Mouse (Mus musculus): ENCODE results near the gene Ccdc159. TPM values are rescaled to one million over a fixed set of nuclear protein-coding genes. Genes with fewer than 3 reads are reported as not detected.

The Ccdc159 gene
- polyA plus RNA-seq, 1 experiment: not detected

- TF ChIP-seq POLR2A (IDR thresholded peaks at IDR 0.05; ENCODE audit: borderline replicate concordance, control insufficient read depth, low read depth, low read length) (no peak), CTCF (IDR thresholded peaks at IDR 0.05; ENCODE audit: control insufficient read depth, insufficient read depth, low read length) (no peak)
- H3K4me3 ChIP-seq (replicated peaks; ENCODE audit: control insufficient read depth, low read depth, low read length): no peak overlapping the region
- no peaks in the 10 kb centered on the region for H3K4me1 ChIP-seq (ENCODE audit: control insufficient read depth, insufficient read depth, low read length)
- 81% methylated on average over 10 of the region's 10 CpGs for WGBS
- H3K27ac ChIP-seq (ENCODE audit: control insufficient read depth, insufficient read depth, low read depth, low read length, poor library complexity): no peak overlapping the region
Measured at GRCm38 (mm10) chr9:21976626-21977175, 49.4 kb downstream of the Ccdc159 start.

- no peak overlapping the region for H3K4me3 ChIP-seq (replicated peaks; ENCODE audit: control insufficient read depth, low read depth, low read length)
- WGBS: 66% methylated on average over 5 of the region's 5 CpGs
- TF ChIP-seq CTCF (IDR thresholded peaks at IDR 0.05; ENCODE audit: control insufficient read depth, insufficient read depth, low read length) (no peak), POLR2A (IDR thresholded peaks at IDR 0.05; ENCODE audit: borderline replicate concordance, control insufficient read depth, low read depth, low read length) (no peak)
Measured at GRCm38 (mm10) chr9:21977331-21977730, 50.1 kb downstream of the Ccdc159 start.

GRCm38 (mm10) chr9:21977972-21978371, 50.7 kb downstream of the Ccdc159 start:
- H3K4me3 ChIP-seq (replicated peaks; ENCODE audit: control insufficient read depth, low read depth, low read length): no peak overlapping the region
- TF ChIP-seq CTCF (IDR thresholded peaks at IDR 0.05; ENCODE audit: control insufficient read depth, insufficient read depth, low read length) (peak; percentile 75), POLR2A (IDR thresholded peaks at IDR 0.05; ENCODE audit: borderline replicate concordance, control insufficient read depth, low read depth, low read length) (no peak)
- no peaks in the 10 kb centered on the region for H3K4me1 ChIP-seq (ENCODE audit: control insufficient read depth, insufficient read depth, low read length)
- H3K27ac ChIP-seq (ENCODE audit: control insufficient read depth, insufficient read depth, low read depth, low read length, poor library complexity): no peak overlapping the region
- WGBS: 31% methylated on average over 2 of the region's 2 CpGs

More at GRCm38 (mm10) chr9:21977331-21977730, 50.1 kb downstream of the Ccdc159 start:
- no peaks in the 10 kb centered on the region for H3K4me1 ChIP-seq (ENCODE audit: control insufficient read depth, insufficient read depth, low read length)
- H3K27ac ChIP-seq (ENCODE audit: control insufficient read depth, insufficient read depth, low read depth, low read length, poor library complexity): no peak overlapping the region

GRCm38 (mm10) chr9:21978398-21979128, 51.3 kb downstream of the Ccdc159 start:
- 86% methylated on average over 4 of the region's 4 CpGs for WGBS
- no peak overlapping the region for H3K27ac ChIP-seq (ENCODE audit: control insufficient read depth, insufficient read depth, low read depth, low read length, poor library complexity)
- TF ChIP-seq POLR2A (IDR thresholded peaks at IDR 0.05; ENCODE audit: borderline replicate concordance, control insufficient read depth, low read depth, low read length) (no peak), CTCF (IDR thresholded peaks at IDR 0.05; ENCODE audit: control insufficient read depth, insufficient read depth, low read length) (no peak)
- H3K4me3 ChIP-seq (replicated peaks; ENCODE audit: control insufficient read depth, low read depth, low read length): no peak overlapping the region
- H3K4me1 ChIP-seq (ENCODE audit: control insufficient read depth, insufficient read depth, low read length): no peaks in the 10 kb centered on the region

GRCm38 (mm10) chr9:21983911-21984310, 56.6 kb downstream of the Ccdc159 start:
- no peak for TF ChIP-seq POLR2A (IDR thresholded peaks at IDR 0.05; ENCODE audit: borderline replicate concordance, control insufficient read depth, low read depth, low read length)
- TF ChIP-seq CTCF (IDR thresholded peaks at IDR 0.05; ENCODE audit: control insufficient read depth, insufficient read depth, low read length): no peak
- Histone ChIP-seq H3K4me3 (replicated peaks; ENCODE audit: control insufficient read depth, low read depth, low read length) (no peak overlapping the region), H3K27ac (ENCODE audit: control insufficient read depth, insufficient read depth, low read depth, low read length, poor library complexity) (no peak overlapping the region), H3K4me1 (ENCODE audit: control insufficient read depth, insufficient read depth, low read length) (no peaks in the 10 kb centered on the region)
- WGBS: 65% methylated on average over 3 of the region's 3 CpGs

Other genes with a start within 250 kb of the Ccdc159 start
- 8.1 and 14.5 TPM in 2 replicates for gene Ldlr, start 204.0 kb upstream of the Ccdc159 start, polyA plus RNA-seq (2011; ENCODE audit: insufficient read depth, insufficient read length, low replicate concordance, missing spikeins)
- gene Spc24, start 167.2 kb upstream of the Ccdc159 start, polyA plus RNA-seq (2011; ENCODE audit: insufficient read depth, insufficient read length, low replicate concordance, missing spikeins): 40.1 and 46.6 TPM in 2 replicates
- gene Kank2, start 128.7 kb upstream of the Ccdc159 start, polyA plus RNA-seq (2011; ENCODE audit: insufficient read depth, insufficient read length, low replicate concordance, missing spikeins): 1.4 and 1.7 TPM in 2 replicates
- gene Angptl8, start 92.0 kb upstream of the Ccdc159 start, polyA plus RNA-seq (2011; ENCODE audit: insufficient read depth, insufficient read length, low replicate concordance, missing spikeins): not detected in 2 replicates
- 6.5 and 7.2 TPM in 2 replicates for gene Dock6, start 74.8 kb upstream of the Ccdc159 start, polyA plus RNA-seq (2011; ENCODE audit: insufficient read depth, insufficient read length, low replicate concordance, missing spikeins)
- gene Rab3d, start 9.3 kb upstream of the Ccdc159 start, polyA plus RNA-seq (2011; ENCODE audit: insufficient read depth, insufficient read length, low replicate concordance, missing spikeins): 8.5 and 20.9 TPM in 2 replicates
- 9.2 and 37.4 TPM in 2 replicates for gene Tmem205, start 85 bp downstream of the Ccdc159 start, polyA plus RNA-seq (2011; ENCODE audit: insufficient read depth, insufficient read length, low replicate concordance, missing spikeins)
- 1.4 and 2.1 TPM in 2 replicates for gene Plppr2, start 9.6 kb downstream of the Ccdc159 start, polyA plus RNA-seq (2011; ENCODE audit: insufficient read depth, insufficient read length, low replicate concordance, missing spikeins)
- gene Swsap1, start 28.3 kb downstream of the Ccdc159 start, polyA plus RNA-seq (2011; ENCODE audit: insufficient read depth, insufficient read length, low replicate concordance, missing spikeins): 4.2 and 5.7 TPM in 2 replicates
- gene Epor, start 36.0 kb downstream of the Ccdc159 start, polyA plus RNA-seq (2011; ENCODE audit: insufficient read depth, insufficient read length, low replicate concordance, missing spikeins): 103 and 152 TPM in 2 replicates
- gene Rgl3, start 62.0 kb downstream of the Ccdc159 start, polyA plus RNA-seq (2011; ENCODE audit: insufficient read depth, insufficient read length, low replicate concordance, missing spikeins): 1.6 and 5.0 TPM in 2 replicates
- gene Ccdc151, start 75.2 kb downstream of the Ccdc159 start, polyA plus RNA-seq (2011; ENCODE audit: insufficient read depth, insufficient read length, low replicate concordance, missing spikeins): not detected in 2 replicates
- gene Prkcsh, start 75.3 kb downstream of the Ccdc159 start, polyA plus RNA-seq (2011; ENCODE audit: insufficient read depth, insufficient read length, low replicate concordance, missing spikeins): 20.8 and 35.2 TPM in 2 replicates
- 1.1 TPM in 1 of 2 replicates, not detected in the other for gene Elavl3, start 124.6 kb downstream of the Ccdc159 start, polyA plus RNA-seq (2011; ENCODE audit: insufficient read depth, insufficient read length, low replicate concordance, missing spikeins)
- not detected in 2 replicates for gene Gm49318, start 143.8 kb downstream of the Ccdc159 start, polyA plus RNA-seq (2011; ENCODE audit: insufficient read depth, insufficient read length, low replicate concordance, missing spikeins)
- 12.8 and 15.3 TPM in 2 replicates for gene Zfp653, start 143.9 kb downstream of the Ccdc159 start, polyA plus RNA-seq (2011; ENCODE audit: insufficient read depth, insufficient read length, low replicate concordance, missing spikeins)
- gene Ecsit, start 158.0 kb downstream of the Ccdc159 start, polyA plus RNA-seq (2011; ENCODE audit: insufficient read depth, insufficient read length, low replicate concordance, missing spikeins): 10.4 and 18.7 TPM in 2 replicates
- gene Cnn1, start 171.7 kb downstream of the Ccdc159 start, polyA plus RNA-seq (2011; ENCODE audit: insufficient read depth, insufficient read length, low replicate concordance, missing spikeins): not detected in 2 replicates
- gene Elof1, start 189.7 kb downstream of the Ccdc159 start, polyA plus RNA-seq (2011; ENCODE audit: insufficient read depth, insufficient read length, low replicate concordance, missing spikeins): 39.9 and 54.1 TPM in 2 replicates
- 89.7 and 103 TPM in 2 replicates for gene Acp5, start 208.2 kb downstream of the Ccdc159 start, polyA plus RNA-seq (2011; ENCODE audit: insufficient read depth, insufficient read length, low replicate concordance, missing spikeins)
- gene Pigyl, start 229.4 kb downstream of the Ccdc159 start, polyA plus RNA-seq (2011; ENCODE audit: insufficient read depth, insufficient read length, low replicate concordance, missing spikeins): 10.5 and 23.3 TPM in 2 replicates